Mouse (Mus musculus) heart, adult 2 months (tissue): Measurements from ENCODE around the gene Hist1h2be.

Source experiments
- CTCF ChIP-seq: fragments of 200-600 bp; IDR thresholded peaks from 2 replicates; pipeline ENCODE4 v1.8.1; 2022; ENCODE audit warnings: antibody characterized with exemption, mild to moderate bottlenecking, moderate library complexity
- EP300 ChIP-seq: fragments of 200-500 bp; IDR thresholded peaks from 2 replicates; pipeline ENCODE4 v1.6.1; 2011; ENCODE audit warnings: low read depth, low read length, control low read depth; ENCODE audit not compliant: insufficient read depth
- POLR2A ChIP-seq: fragments of 200-500 bp; IDR thresholded peaks from 2 replicates; pipeline ENCODE4 v1.6.1; 2011; ENCODE audit warnings: mild to moderate bottlenecking, low read depth, low read length, control low read depth; ENCODE audit not compliant: insufficient read depth

GRCm38 (mm10) chr13:23554925-23555838, 65.7 kb downstream of the Hist1h2be start:
- TF ChIP-seq POLR2A (peak; percentile 94), CTCF (no peak), EP300 (0 out of 2 replicates have a peak, but pooled peaks have one; percentile 50)
